Mouse (Mus musculus): ENCODE results near the gene Olfr566. TPM values are rescaled to one million over a fixed set of nuclear protein-coding genes. Genes with fewer than 3 reads are reported as not detected.

Gene Olfr566
- not detected in 2 replicates for polyA plus RNA-seq (2014; fragmentation: Nextera tagmentation; extraction: Ambion mirVana)

GRCm38 (mm10) chr7:102858665-102859064 is at the start of gene Olfr566:
Olfr566 (minus strand) TSS chr7:102858765.
- Histone ChIP-seq H3K4me1 (ENCODE audit: control insufficient read depth, insufficient read depth, low read length) (no peaks in the 10 kb centered on the region), H3K9me3 (replicated peaks; ENCODE audit: control insufficient read depth, low read length) (no peaks in the 10 kb centered on the region), H3K36me3 (ENCODE audit: control insufficient read depth, insufficient read depth, low read length) (no peaks in the 10 kb centered on the region), H3K9ac (ENCODE audit: low read depth, low read length) (no peak within 1 kb of the TSS), H3K27ac (ENCODE audit: low read depth, low read length) (no peak within 1 kb of the TSS), H3K4me2 (no peak within 1 kb of the TSS), H3K27me3 (ENCODE audit: control insufficient read depth, insufficient read depth, low read length) (no peaks in the 10 kb centered on the region), H3K4me3 (ENCODE audit: low read depth, low read length) (no peak within 1 kb of the TSS)
- 73% methylated on average over 1 of the region's 1 CpGs for WGBS (ENCODE audit: insufficient replicate concordance)
- no peak for ATAC-seq (replicated peaks; ENCODE audit: insufficient number of reproducible peaks, low FRiP score, low TSS enrichment)

GRCm38 (mm10) chr7:102890782-102891181 is 32.2 kb upstream of the Olfr566 start, which contains the start of gene Olfr569:
Olfr569 (minus strand) TSS chr7:102890882.
- Histone ChIP-seq H3K27ac (ENCODE audit: low read depth, low read length) (no peak within 1 kb of the TSS), H3K4me1 (ENCODE audit: control insufficient read depth, insufficient read depth, low read length) (no peaks in the 10 kb centered on the region), H3K4me2 (no peak within 1 kb of the TSS), H3K9ac (ENCODE audit: low read depth, low read length) (no peak within 1 kb of the TSS), H3K9me3 (replicated peaks; ENCODE audit: control insufficient read depth, low read length) (no peaks in the 10 kb centered on the region), H3K27me3 (ENCODE audit: control insufficient read depth, insufficient read depth, low read length) (no peaks in the 10 kb centered on the region), H3K4me3 (ENCODE audit: low read depth, low read length) (no peak within 1 kb of the TSS), H3K36me3 (ENCODE audit: control insufficient read depth, insufficient read depth, low read length) (no peaks in the 10 kb centered on the region)
- 64% methylated on average over 3 of the region's 3 CpGs for WGBS (ENCODE audit: insufficient replicate concordance)
- no peak for ATAC-seq (replicated peaks; ENCODE audit: insufficient number of reproducible peaks, low FRiP score, low TSS enrichment)

- Histone ChIP-seq H3K27ac (ENCODE audit: low read depth, low read length) (no peak within 1 kb of the TSS), H3K9me3 (replicated peaks; ENCODE audit: control insufficient read depth, low read length) (no peaks in the 10 kb centered on the region), H3K36me3 (ENCODE audit: control insufficient read depth, insufficient read depth, low read length) (no peaks in the 10 kb centered on the region), H3K4me1 (ENCODE audit: control insufficient read depth, insufficient read depth, low read length) (no peaks in the 10 kb centered on the region), H3K4me2 (no peak within 1 kb of the TSS), H3K9ac (ENCODE audit: low read depth, low read length) (no peak within 1 kb of the TSS), H3K27me3 (ENCODE audit: control insufficient read depth, insufficient read depth, low read length) (no peaks in the 10 kb centered on the region), H3K4me3 (ENCODE audit: low read depth, low read length) (no peak within 1 kb of the TSS)
- ATAC-seq (replicated peaks; ENCODE audit: insufficient number of reproducible peaks, low FRiP score, low TSS enrichment), result no peak
Measured at GRCm38 (mm10) chr7:102876822-102877221, 18.3 kb upstream of the Olfr566 start, which contains the start of gene Olfr568. Olfr568 (plus strand) TSS chr7:102877122.

- Histone ChIP-seq H3K4me2 (no peak overlapping the region), H3K9me3 (replicated peaks; ENCODE audit: control insufficient read depth, low read length) (no peaks in the 10 kb centered on the region), H3K4me1 (ENCODE audit: control insufficient read depth, insufficient read depth, low read length) (no peaks in the 10 kb centered on the region), H3K4me3 (ENCODE audit: low read depth, low read length) (no peak overlapping the region), H3K27me3 (ENCODE audit: control insufficient read depth, insufficient read depth, low read length) (no peaks in the 10 kb centered on the region), H3K36me3 (ENCODE audit: control insufficient read depth, insufficient read depth, low read length) (no peaks in the 10 kb centered on the region), H3K9ac (ENCODE audit: low read depth, low read length) (no peak overlapping the region), H3K27ac (ENCODE audit: low read depth, low read length) (no peak overlapping the region)
- ATAC-seq (replicated peaks; ENCODE audit: insufficient number of reproducible peaks, low FRiP score, low TSS enrichment), result no peak
Measured at GRCm38 (mm10) chr7:102855807-102856206, 2.8 kb downstream of the Olfr566 start.

Other genes starting within 250 kb of the Olfr566 start
- gene Olfr553, start 240.5 kb downstream of the Olfr566 start, polyA plus RNA-seq (2014; fragmentation: Nextera tagmentation; extraction: Ambion mirVana), result not detected in 2 replicates
- gene Olfr554, start 220.3 kb downstream of the Olfr566 start, polyA plus RNA-seq (2014; fragmentation: Nextera tagmentation; extraction: Ambion mirVana), result not detected in 2 replicates
- not detected in 2 replicates for gene Olfr555, start 199.9 kb downstream of the Olfr566 start, polyA plus RNA-seq (2014; fragmentation: Nextera tagmentation; extraction: Ambion mirVana)
- gene Olfr556, start 193.9 kb downstream of the Olfr566 start, polyA plus RNA-seq (2014; fragmentation: Nextera tagmentation; extraction: Ambion mirVana), result not detected in 2 replicates
- gene Trim68, start 171.4 kb downstream of the Olfr566 start, polyA plus RNA-seq (2014; fragmentation: Nextera tagmentation; extraction: Ambion mirVana), result 14.0 and 16.5 TPM in 2 replicates
- not detected in 2 replicates for gene Olfr557, start 162.9 kb downstream of the Olfr566 start, polyA plus RNA-seq (2014; fragmentation: Nextera tagmentation; extraction: Ambion mirVana)
- gene Olfr558, start 156.6 kb downstream of the Olfr566 start, polyA plus RNA-seq (2014; fragmentation: Nextera tagmentation; extraction: Ambion mirVana), result not detected in 2 replicates
- not detected in 2 replicates for gene Olfr33, start 139.7 kb downstream of the Olfr566 start, polyA plus RNA-seq (2014; fragmentation: Nextera tagmentation; extraction: Ambion mirVana)
- not detected in 2 replicates for gene Olfr559, start 131.3 kb downstream of the Olfr566 start, polyA plus RNA-seq (2014; fragmentation: Nextera tagmentation; extraction: Ambion mirVana)
- gene Olfr560, start 99.4 kb downstream of the Olfr566 start, polyA plus RNA-seq (2014; fragmentation: Nextera tagmentation; extraction: Ambion mirVana), result not detected in 2 replicates
- gene Olfr78, start 99.3 kb downstream of the Olfr566 start, polyA plus RNA-seq (2014; fragmentation: Nextera tagmentation; extraction: Ambion mirVana), result 0.10 TPM in 1 of 2 replicates, not detected in the other
- gene Olfr561, start 87.5 kb downstream of the Olfr566 start, polyA plus RNA-seq (2014; fragmentation: Nextera tagmentation; extraction: Ambion mirVana), result not detected in 2 replicates
- gene Olfr564, start 55.3 kb downstream of the Olfr566 start, polyA plus RNA-seq (2014; fragmentation: Nextera tagmentation; extraction: Ambion mirVana), result not detected in 2 replicates
- not detected in 2 replicates for gene Olfr568, start 18.4 kb upstream of the Olfr566 start, polyA plus RNA-seq (2014; fragmentation: Nextera tagmentation; extraction: Ambion mirVana)
- not detected in 2 replicates for gene Olfr569, start 32.1 kb upstream of the Olfr566 start, polyA plus RNA-seq (2014; fragmentation: Nextera tagmentation; extraction: Ambion mirVana)
- gene Olfr570, start 35.8 kb upstream of the Olfr566 start, polyA plus RNA-seq (2014; fragmentation: Nextera tagmentation; extraction: Ambion mirVana), result not detected in 2 replicates
- gene Olfr571, start 58.8 kb upstream of the Olfr566 start, polyA plus RNA-seq (2014; fragmentation: Nextera tagmentation; extraction: Ambion mirVana), result not detected in 2 replicates
- not detected in 2 replicates for gene Olfr572, start 65.6 kb upstream of the Olfr566 start, polyA plus RNA-seq (2014; fragmentation: Nextera tagmentation; extraction: Ambion mirVana)
- not detected in 2 replicates for gene Olfr573-ps1, start 83.8 kb upstream of the Olfr566 start, polyA plus RNA-seq (2014; fragmentation: Nextera tagmentation; extraction: Ambion mirVana)
- gene Olfr574, start 89.7 kb upstream of the Olfr566 start, polyA plus RNA-seq (2014; fragmentation: Nextera tagmentation; extraction: Ambion mirVana), result not detected in 2 replicates
- not detected in 2 replicates for gene Olfr575, start 100.0 kb upstream of the Olfr566 start, polyA plus RNA-seq (2014; fragmentation: Nextera tagmentation; extraction: Ambion mirVana)
- gene Olfr576, start 103.9 kb upstream of the Olfr566 start, polyA plus RNA-seq (2014; fragmentation: Nextera tagmentation; extraction: Ambion mirVana), result not detected in 2 replicates
- not detected in 2 replicates for gene Olfr577, start 117.2 kb upstream of the Olfr566 start, polyA plus RNA-seq (2014; fragmentation: Nextera tagmentation; extraction: Ambion mirVana)
- gene Olfr578, start 130.6 kb upstream of the Olfr566 start, polyA plus RNA-seq (2014; fragmentation: Nextera tagmentation; extraction: Ambion mirVana), result not detected in 2 replicates
- not detected in 2 replicates for gene Olfr582, start 179.3 kb upstream of the Olfr566 start, polyA plus RNA-seq (2014; fragmentation: Nextera tagmentation; extraction: Ambion mirVana)
- not detected in 2 replicates for gene Olfr583, start 192.5 kb upstream of the Olfr566 start, polyA plus RNA-seq (2014; fragmentation: Nextera tagmentation; extraction: Ambion mirVana)
- not detected in 2 replicates for gene Olfr584, start 223.1 kb upstream of the Olfr566 start, polyA plus RNA-seq (2014; fragmentation: Nextera tagmentation; extraction: Ambion mirVana)
- not detected in 2 replicates for gene Olfr585, start 239.0 kb upstream of the Olfr566 start, polyA plus RNA-seq (2014; fragmentation: Nextera tagmentation; extraction: Ambion mirVana)

All from heart, embryonic 11.5 days (tissue).